Mouse (Mus musculus) olfactory bulb, adult 2 months (tissue): ENCODE data around the gene Trdmt1. TPM values are rescaled to one million over a fixed set of nuclear protein-coding genes. Genes with fewer than 3 reads are reported as not detected.

ENCODE experiments used
- H3K27ac ChIP-seq: fragments of 200-500 bp; 2 replicates; pipeline ENCODE4 v1.5.1; 2012; ENCODE audit warnings: low read depth, low read length; ENCODE audit not compliant: insufficient read depth
- H3K4me1 ChIP-seq: fragments of 200-500 bp; 2 replicates; pipeline ENCODE4 v1.6.1; 2012; ENCODE audit warnings: low read length; ENCODE audit not compliant: control insufficient read depth, insufficient read depth
- H3K4me3 ChIP-seq: fragments of 200-500 bp; 2 replicates; pipeline ENCODE4 v1.5.1; 2012; ENCODE audit warnings: mild to moderate bottlenecking, low read depth, low read length, moderate library complexity; ENCODE audit not compliant: insufficient read depth
- CTCF ChIP-seq: fragments of 200-500 bp; IDR thresholded peaks from 2 replicates; pipeline ENCODE4 v1.5.1; 2012; ENCODE audit warnings: low read depth, mild to moderate bottlenecking, low read length, moderate library complexity; ENCODE audit not compliant: insufficient read depth
- POLR2A ChIP-seq: fragments of 200-500 bp; IDR thresholded peaks from 2 replicates; pipeline ENCODE4 v1.6.1; 2012; ENCODE audit warnings: mild to moderate bottlenecking, low read depth, low read length, moderate library complexity; ENCODE audit not compliant: insufficient read depth
- WGBS: fragments of 180-500 bp; shearing (Covaris S2); methylation state at CpG from one replicate; pipeline ENCODE4 v1.1.7; 2018; 5-methylcytosine and 5-hydroxymethylcytosine counted together
- polyA plus RNA-seq: library from polyadenylated mRNA; stranded (reverse); fragments of >200 nt; gene quantifications from 2 replicates; pipeline ENCODE4 v1.2.4, GENCODE M21; 2012; ENCODE audit warnings: low replicate concordance; ENCODE audit not compliant: missing spikeins, insufficient read depth, insufficient read length

Trdmt1 gene
- polyA plus RNA-seq, 1 experiment = not detected

DNA sequence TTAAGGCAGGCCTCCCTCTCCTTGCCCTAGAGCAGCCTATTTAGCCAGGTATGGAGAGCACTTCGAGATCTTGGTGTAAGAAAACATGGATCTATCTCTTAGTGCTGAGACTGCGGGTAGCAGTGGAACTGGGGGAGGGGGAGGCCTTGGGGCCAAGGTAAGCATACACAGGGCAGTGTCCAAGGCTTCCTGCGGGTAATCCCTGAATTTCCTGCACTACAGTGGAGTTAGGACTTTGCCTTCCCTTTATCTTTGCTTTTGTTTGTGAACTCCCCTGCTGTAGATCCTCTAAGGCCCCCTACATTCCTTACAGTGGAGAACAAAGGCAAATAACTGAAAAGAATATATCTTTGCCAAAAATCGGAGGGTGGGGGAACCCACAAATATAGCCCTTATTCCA lies 29.5 kb downstream of the Trdmt1 start:
- WGBS = 63% methylated on average over 4 of the region's 4 CpGs
- Histone ChIP-seq H3K4me1 (no peaks in the 10 kb centered on the region), H3K4me3 (no peak overlapping the region), H3K27ac (no peak overlapping the region)
- TF ChIP-seq POLR2A = no peak
- no peak for TF ChIP-seq CTCF

DNA sequence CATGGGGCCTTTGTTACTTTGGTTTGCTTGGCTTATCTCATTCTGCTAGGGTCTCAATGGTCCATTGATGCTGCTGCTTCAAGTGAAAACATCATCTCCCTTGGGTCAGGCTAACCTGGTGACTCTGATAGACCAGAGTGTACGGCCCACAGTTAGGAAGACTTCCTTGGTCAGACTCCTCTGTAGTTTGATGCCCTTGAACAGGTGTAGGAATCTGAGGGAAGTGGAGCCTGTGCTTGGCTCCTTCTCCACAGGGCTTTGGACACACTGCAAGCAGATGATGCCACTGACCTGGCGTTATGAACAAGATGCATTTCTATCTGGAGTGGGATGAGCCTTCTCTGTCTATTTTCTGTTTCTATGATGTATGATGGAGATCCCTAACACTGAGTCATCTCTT lies 41.8 kb downstream of the Trdmt1 start:
- no peak overlapping the region for H3K27ac ChIP-seq
- TF ChIP-seq CTCF (no peak), POLR2A (no peak)
- 96% methylated on average over 2 of the region's 2 CpGs for WGBS
- no peaks in the 10 kb centered on the region for H3K4me1 ChIP-seq
- no peak overlapping the region for H3K4me3 ChIP-seq

DNA sequence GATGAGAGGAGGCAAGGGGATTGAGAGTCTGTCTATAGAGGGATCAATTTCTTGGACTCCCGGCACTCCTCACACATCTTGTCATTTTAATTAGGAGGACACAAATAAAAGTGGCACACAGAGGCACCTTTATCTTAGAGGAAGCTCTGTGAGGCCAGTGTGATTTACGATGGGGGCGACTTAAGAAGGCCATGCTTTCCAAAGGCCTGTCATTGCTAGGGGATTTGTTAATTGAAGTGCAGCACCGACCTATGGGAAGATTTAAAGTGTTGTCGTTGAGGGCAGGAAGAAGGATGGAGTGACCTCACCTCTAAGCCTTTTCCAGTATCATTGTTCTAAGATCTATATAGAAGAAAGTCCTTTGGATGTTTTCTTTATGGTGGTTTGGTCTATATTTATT lies 42.9 kb downstream of the Trdmt1 start:
- TF ChIP-seq CTCF = no peak
- no peak for TF ChIP-seq POLR2A
- Histone ChIP-seq H3K4me3 (no peak overlapping the region), H3K27ac (no peak overlapping the region), H3K4me1 (no peaks in the 10 kb centered on the region)
- 44% methylated on average over 5 of the region's 5 CpGs for WGBS

DNA sequence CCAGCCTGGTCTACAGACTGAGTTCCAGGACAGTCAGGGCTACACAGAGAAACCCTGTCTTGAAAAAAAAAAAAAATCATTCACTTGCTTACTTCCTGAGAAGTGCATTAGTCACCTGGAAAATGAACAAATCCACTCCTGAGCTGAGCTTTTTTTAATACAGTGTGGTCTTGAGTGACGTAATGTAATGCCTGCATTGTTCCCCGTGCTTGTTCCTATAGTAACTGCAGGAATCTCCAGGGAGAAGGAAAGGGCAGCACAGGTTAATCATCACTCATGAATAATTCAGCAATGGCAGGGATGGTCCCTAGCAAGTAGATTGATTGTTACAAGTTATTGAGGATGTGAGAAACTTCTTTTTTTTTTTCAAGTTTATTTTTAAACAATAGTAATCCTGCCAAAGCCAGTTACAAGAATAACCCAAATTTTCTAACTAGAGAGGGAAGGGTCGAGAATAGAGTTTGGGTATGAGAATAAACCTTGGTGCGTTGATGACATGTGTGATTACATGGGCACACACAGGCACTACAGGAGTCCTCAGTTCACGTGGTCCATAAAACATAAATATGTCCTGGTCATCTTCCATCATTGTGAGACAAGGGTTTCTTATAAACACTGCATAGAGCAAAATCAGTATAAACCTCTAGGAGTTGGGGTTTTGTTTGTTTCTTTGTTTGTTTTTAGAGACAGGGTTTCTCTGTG lies 44.0 kb downstream of the Trdmt1 start:
- 56% methylated on average over 5 of the region's 5 CpGs for WGBS
- Histone ChIP-seq H3K4me1 (no peaks in the 10 kb centered on the region), H3K4me3 (no peak overlapping the region), H3K27ac (no peak overlapping the region)
- TF ChIP-seq CTCF (no peak), POLR2A (no peak)

DNA sequence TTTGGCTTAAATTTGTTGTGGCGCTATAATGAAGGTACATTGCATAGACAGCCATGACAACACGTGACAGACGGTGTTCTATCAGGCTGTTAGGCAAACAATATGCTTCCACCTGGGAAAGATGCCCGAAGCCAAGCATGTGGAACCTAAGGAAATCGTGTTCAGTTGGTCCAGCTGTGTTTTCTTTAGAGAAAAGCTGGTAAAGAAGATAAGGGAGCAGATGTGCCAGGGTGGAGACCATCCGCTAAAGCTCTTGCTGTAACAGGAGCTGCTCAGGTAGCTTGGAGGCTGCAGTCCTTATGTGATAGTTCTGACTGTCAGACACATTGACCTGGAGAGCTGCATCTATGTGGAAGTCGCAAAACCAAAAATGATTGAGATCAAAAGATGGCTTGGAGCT lies 45.3 kb downstream of the Trdmt1 start:
- no peak for TF ChIP-seq POLR2A
- no peak for TF ChIP-seq CTCF
- H3K4me1 ChIP-seq = no peaks in the 10 kb centered on the region
- H3K27ac ChIP-seq = no peak overlapping the region
- no peak overlapping the region for H3K4me3 ChIP-seq
- WGBS = 93% methylated on average over 7 of the region's 7 CpGs

DNA sequence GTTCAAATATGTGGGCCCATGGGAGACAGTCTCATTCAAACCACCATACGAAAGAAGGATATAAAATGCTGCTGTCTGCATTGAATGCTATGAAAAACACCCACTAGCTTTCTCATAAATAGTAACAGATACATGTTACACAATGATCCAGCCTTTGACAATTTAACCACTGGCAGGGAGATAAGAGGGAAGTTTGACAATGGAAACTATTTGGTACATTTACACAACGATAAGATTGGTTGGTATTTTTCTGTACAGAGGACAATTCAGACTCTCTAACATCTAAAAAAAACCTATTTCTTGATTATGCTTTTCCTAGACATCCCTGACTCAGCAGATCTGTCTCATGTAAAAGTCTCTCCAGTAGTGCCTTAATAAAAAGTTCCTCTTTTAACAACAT lies 48.4 kb downstream of the Trdmt1 start:
- Histone ChIP-seq H3K4me1 (no peaks in the 10 kb centered on the region), H3K27ac (no peak overlapping the region), H3K4me3 (no peak overlapping the region)
- 64% methylated on average over 2 of the region's 2 CpGs for WGBS
- TF ChIP-seq CTCF (no peak), POLR2A (no peak)

DNA sequence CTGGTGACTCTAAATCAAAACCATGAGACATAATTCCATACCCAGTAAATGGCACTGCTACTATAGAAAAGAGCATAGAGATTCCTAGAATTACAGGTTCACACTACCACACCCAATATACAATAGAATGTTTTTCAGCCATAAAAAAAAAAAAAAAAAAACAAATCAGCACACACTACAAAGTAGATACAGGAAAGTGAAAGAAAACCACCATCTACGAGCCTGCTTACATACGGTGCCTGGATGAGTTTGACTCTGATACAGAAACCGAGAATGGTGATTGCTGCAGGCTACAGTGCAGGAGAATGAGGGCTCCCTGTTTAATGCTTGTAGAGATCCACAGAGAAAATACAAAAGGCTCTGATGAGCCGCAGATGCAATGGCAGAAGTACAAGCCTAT lies 51.5 kb downstream of the Trdmt1 start:
- 92% methylated on average over 4 of the region's 4 CpGs for WGBS
- TF ChIP-seq CTCF (no peak), POLR2A (no peak)
- Histone ChIP-seq H3K4me3 (no peak overlapping the region), H3K4me1 (no peaks in the 10 kb centered on the region), H3K27ac (no peak overlapping the region)

DNA sequence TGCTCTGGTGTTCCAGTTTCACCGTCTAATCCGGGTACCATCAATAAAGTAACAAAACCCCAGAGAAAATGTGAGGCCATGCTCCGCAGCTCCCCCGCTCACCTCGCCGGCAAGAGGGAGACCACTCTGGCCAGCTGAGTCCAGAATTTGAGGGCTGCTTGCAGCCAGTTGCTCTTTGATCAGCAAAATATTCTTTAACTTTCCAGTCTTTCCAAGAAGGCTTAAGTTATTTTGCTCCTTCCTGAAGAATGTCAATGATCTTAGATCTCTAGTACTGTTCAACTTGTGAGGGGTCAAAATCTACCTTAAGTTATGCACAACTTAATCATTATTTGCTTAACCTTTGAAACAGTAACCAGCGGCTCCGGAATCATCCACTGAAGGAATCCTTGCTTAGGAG lies 52.7 kb downstream of the Trdmt1 start, which contains the start of gene Cubn:
Gene Cubn, minus strand, starts transcription at position 80 of the 400 bp plus-strand sequence.
- H3K27ac ChIP-seq = no peak within 1 kb of the TSS
- TF ChIP-seq CTCF = no peak
- TF ChIP-seq POLR2A = no peak
- WGBS = 61% methylated on average over 8 of the region's 8 CpGs

DNA sequence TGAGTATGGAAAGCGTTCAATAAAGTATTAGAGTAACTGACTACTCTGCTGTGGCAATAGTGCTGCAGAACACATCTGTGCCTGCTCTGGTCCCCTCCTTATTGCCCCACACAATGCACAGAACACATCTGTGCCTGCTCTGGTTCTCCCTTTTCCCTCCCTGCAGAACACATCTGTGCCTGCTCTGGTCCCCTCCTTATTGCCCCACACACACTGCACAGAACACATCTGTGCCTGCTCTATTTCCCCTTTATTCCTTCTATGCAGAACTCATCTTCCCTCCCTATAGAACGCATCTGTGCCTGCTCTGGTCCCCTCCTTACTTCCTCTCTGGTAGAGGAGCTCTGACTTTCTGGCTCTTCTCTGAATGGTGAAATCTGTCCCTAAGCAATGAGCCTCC lies 54.0 kb downstream of the Trdmt1 start:
- H3K27ac ChIP-seq = no peak overlapping the region
- H3K4me1 ChIP-seq = no peaks in the 10 kb centered on the region
- no peak overlapping the region for H3K4me3 ChIP-seq
- TF ChIP-seq CTCF (no peak), POLR2A (no peak)
- 93% methylated on average over 2 of the region's 2 CpGs for WGBS

More for the DNA sequence above, 52.7 kb downstream of the Trdmt1 start, which contains the start of gene Cubn:
- H3K4me1 ChIP-seq = no peaks in the 10 kb centered on the region
- no peak within 1 kb of the TSS for H3K4me3 ChIP-seq
